Mouse (Mus musculus) kidney, adult 2 months (tissue): Measurements from ENCODE around the gene Dglucy.

ENCODE experiments used
- CTCF ChIP-seq: fragments of 200-500 bp; conservative IDR thresholded peaks from 2 replicates; pipeline ENCODE4 v1.5.1; 2011; ENCODE audit warnings: low read depth, mild to moderate bottlenecking, control low read depth, low read length, moderate library complexity, mixed read lengths; ENCODE audit not compliant: insufficient read depth, insufficient read length
- POLR2A ChIP-seq: fragments of 200-500 bp; IDR thresholded peaks from one replicate; pipeline ENCODE4 v1.6.1; 2011; ENCODE audit warnings: low read depth, low read length, control low read depth

DNA sequence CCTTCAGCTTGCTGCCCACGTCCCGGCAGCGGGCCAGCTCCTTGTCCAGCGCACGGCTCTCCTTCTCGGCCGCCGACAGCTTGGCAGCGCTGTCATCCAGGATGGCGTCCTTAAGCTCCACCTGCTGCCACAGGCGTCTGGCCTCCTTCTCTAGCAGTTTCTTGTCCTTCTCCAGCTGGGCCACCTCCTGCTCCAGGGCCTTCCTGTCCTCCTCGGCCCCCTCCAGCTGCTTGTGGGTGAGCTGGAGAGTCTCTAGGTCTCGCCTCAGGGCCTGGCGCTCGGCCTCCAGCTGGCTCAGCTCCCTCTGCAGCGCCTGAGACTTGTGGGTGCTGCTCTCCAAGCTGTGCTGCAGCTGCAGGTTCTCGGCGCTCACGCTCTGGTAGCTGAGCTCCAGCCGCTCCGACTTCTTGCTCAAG, 166.1 kb downstream of the Dglucy start:
- TF ChIP-seq CTCF = no peak
- no peak for TF ChIP-seq POLR2A
